Mouse (Mus musculus): ENCODE data around the gene Slc25a45.

Slc25a45 gene

DNA sequence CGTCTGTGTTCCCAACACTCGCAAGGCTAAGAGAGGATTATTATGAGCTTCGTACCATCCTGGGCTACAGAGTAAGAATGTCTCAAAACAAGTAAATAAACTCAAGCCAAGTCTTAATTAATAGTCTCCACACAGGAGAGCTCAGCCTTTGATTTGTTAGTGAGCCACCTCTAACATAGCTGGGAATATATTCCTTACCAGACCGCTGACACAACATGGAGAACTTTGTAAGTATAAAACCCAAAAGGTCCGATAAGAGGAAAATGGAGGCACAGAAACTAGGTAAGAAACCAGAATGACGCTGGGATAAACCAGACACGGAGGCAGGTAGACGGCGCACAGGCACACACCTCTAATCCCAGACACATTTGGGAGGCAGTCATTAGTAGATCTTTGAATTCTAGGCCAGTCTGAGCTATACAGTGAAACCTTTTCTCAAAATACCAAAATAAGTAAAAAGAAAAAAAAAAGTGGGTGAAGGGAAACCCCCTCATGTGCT lies 36.7 kb upstream of the Slc25a45 start:
- DNase-seq: no peak

DNA sequence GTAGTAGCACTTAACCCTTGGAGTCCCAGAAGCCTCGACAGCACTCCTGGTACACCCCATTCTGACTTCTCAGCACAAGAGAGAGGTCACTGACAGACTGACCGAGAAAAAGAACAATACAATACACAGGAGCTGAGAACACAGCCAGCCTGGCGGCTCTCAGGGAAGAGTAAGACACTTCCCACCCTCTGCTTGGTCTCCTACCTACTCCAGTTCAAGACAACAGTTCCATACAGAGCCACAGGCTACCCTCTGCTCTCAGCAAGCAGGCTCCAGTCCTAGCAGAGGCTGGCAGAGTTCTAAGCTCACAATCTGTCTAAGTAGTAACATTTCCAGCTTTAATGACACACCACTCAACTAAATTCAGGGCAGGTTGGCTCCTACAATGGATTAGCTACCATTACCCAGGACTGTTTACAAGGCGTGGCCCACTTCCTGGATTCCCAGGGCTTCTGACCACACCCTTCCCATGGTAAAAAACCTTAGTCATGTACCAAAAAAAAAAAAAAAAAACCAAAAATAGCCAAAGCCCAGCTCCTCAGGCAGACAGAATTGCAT lies 36.1 kb upstream of the Slc25a45 start:
- DNase-seq: no peak

DNA sequence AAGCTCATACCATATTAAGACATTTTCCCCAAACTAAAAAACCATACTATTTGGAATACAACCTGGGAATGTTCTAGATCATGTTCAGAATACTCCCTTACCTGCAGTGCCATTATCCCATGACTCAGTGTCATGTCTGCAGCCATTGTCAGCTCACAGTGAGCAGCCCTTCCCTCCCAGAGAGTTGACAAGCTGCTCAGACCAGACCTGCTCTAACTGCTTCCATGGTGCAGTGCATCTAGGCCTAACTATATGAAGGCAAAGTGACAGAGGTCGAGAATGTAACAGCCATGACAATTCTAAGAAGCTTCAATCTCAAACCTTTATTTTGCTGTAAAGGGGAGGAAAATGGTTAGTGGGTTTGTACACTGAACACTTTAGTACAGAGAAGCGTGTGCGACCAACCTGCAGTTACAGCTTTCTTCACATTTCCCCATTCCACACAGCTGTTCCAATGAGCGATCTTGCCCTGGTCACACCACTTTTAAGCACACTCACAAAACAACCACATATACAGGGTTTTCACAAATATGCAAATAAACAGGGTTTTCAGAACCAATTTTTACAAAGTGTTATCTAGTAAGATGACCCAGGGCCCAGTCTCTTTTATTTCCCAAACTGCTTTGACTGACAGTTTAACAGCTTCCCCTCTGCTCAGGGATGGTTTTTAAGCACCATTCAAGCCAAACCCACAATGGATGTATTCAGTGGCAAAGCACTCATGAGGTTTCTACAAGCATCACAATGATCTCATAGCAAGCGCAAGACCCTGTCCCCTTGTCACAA lies 35.4 kb upstream of the Slc25a45 start:
- no peak for DNase-seq

DNA sequence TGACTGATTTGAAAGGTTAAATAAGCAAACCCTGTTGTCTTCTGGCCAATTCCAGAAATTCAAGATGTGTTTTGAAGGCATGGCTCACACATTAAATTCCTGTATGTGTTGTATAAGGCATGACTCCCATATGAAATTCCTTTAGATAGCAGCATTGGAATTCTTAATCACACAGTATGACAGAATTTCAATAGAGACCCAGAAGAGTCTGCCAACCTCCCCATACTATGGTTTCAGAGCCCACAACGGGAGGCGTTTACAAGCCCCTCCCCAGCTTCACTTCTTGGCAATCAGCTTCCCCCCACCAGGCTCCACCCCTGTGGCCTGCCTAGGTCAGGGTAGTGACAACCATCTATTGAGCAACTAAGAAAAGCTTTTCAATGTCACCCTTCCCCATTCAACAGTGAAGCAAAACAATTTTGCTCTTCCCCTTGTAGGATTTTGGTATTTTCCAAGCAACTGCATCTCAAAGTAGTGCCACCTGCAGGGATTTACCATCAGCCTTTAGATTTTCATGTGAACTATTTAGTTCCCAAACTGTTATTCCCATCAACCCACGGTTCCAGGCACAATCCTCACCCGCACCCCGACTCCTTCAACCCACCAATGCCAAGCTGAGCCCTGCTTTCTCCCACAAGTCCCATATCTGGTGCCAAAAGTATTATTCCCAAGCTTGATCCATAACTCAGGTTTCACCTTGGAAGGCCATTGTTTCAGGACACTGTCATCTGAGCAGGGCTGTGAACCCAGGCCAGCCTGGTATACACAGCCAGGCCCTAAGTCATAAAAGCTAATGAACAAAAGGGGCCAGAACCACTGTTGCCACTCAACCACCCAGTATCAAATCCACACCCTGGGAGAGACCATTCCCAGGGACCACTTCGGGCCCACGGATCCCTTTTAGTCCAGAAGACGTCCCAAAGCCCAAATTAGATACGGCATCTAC lies 34.5 kb upstream of the Slc25a45 start:
- DNase-seq: no peak

DNA sequence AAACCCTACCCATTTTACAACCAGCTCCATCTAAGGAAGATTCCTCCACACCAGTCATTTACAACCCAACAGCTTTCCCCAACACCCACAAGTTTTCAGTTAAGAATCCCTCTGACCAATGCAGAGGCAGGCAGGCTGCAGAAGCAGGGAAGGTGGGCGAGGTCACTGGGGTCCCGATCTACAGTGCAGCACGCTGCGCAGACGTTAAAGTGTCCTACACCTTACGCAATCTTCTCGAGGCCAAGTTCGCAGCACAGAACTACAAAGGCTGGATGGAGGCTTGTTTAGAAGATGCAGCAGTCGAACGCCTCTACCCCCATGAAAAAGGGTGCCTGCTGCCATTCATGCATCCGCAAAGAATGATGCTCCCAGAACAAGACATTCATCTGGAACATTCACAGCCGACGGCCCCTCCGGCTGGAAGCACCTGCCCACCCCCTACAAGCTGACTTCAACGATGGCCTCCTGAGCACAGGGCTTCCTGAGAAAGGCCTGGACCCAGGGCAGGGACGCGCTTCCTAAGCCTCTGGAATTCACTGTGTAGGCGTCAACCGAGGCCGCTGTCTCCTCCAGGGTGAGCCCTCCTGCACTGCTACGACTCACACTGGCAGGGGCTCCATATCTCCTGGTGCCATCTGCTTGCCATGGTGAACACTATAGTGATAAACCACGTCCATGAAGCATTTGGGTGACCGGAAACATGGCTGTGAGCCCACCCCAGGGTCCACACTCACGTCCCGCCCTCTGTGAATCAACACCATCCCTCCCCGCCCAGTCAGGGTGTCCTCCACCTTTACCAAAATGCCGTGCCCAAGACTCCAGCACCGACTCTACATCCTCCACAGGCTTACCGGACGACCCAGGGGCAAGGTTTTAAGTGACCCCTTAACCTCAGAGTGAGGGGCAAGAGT lies 33.6 kb upstream of the Slc25a45 start:
- DNase-seq: peak; percentile 63

DNA sequence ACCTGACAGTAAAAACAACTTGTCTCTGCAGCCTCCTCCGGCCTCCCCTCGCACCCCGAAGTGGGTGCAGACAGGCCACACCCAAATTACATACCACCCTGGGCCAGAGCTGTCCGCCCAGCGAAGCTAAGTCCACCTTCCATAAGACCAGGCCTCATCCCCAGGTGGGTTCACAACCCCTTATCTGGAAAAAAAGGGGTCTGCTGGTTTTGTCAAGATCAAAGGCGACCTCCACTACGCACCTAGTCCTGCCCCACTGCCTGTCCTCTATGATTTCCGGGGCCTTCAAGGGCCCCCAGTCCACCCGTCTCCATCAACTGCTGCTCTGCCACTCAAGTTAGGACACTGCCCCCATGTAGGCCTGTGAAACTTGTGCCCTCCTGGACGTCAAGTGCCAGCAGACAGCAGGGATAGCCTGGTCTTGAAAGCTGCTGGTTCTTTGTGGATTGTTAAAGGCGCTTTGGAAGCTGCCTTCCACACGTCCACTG lies 32.7 kb upstream of the Slc25a45 start:
- DNase-seq: no peak

DNA sequence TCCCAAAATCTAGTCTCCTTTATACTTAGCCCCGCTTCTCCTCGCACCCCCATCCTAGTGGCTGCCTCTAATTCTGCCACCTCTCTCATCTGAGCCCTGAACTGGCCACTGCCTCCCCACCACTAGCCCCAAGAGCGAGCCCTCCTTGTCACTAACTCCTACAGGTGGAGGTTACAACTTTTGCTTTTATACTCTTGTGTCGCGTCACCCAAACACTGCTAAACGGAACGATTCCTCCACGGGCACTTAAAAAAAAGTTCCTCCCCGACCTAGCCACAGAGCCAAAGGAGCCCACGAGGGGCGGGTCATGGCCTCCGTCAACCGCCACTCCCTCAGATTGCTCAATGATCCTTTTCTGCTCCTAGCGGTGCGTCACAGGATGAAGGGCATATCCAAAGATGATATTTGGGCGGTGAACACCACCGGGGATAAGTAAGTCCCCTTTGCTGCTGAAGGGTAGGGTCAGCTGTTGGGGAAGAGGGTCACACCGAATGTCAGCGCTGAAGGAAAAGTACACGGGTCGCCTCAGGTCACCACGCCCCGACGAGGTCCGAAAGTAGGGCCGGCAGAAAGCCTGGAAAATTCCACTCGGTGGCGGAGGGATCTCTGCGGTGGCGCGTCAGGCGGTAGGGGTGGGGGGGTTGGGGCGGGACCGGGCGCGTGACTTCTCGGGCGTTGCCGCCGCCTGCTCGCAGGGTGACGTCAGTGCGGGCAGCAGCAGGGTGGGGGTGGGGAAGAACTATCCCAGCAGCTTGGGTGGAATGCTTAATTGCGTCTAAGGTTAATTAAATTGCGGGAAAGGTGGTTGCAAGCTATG lies 32.1 kb upstream of the Slc25a45 start:
- peak; percentile 92 for DNase-seq

DNA sequence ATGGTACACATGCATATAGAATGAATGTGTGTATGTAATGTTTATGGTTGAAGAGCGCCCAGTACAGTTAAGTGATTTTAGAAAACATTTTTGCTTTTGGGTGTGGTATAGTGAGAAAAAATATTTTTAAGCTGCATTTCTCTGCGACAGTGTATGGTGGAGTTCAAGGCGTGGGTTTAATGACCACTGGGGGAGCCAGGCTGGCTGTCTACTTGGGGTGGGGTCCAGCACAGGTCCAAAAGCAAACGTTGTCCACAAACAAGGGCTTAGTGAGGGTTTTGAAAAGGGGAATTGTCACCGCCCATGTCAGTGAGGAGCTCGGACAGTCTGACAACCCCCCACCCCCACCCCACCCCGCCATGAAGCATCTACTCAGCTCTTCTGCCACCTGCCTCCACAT lies 31.5 kb upstream of the Slc25a45 start:
- DNase-seq: peak; percentile 76

DNA sequence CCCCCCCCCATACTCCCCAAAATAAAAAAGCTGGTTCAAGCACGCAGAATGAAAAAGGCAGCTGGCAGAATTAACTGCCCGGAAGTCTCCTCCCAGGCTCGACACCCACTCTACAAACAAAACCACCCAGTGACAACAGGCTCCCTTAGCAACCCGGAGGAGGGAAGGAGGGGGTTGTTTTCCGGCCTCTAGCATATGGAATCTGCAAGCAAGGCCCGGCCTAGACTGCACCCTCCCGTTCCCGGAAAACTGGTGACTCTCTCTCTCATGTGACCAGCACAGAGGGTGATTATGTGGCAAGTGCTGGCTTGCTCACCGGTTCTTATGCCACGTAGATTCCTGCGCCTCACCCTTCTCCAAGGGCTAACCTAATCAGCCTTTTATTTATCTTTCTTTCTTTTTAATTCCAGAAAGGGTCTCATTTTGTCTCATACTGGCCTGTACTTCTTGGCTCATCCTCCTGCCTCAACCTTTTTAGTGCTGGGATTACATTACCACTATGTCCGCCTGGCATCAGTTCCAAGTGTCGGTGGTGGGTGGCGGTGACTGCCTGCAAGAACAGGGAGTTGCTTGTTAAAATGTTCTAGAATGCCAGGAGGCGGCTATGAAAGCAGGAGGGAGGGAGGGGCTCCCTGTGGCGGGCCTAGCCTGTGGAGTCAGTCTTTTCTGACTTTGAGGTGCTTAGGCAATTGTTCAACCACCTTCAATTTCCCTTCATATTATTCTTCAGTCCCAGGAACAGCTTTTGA lies 30.9 kb upstream of the Slc25a45 start:
- peak; percentile 95 for DNase-seq

DNA sequence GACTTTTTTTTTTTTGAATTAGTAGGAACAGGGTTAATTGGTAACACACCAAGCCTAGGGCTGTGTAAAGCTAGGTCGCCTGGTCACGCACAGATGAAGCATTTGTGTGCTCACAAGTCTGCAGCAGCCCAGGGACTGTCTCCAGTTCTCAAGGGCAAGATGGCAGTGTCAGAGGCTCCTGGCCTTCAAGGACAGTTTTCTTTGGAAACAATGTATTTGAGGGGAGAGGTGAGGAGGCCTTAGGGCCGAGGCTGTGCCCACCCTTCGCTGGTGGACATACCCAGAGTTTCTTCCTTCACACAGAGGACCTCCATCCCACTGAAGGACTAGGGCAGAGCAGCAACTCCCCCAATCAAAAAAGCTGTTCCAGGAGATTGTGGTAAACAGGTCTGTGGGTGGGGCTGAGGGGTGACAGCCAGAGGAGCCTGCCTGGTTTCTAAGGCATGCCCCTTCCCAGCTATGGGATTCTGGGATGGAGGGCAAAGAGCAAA lies 30.3 kb upstream of the Slc25a45 start:
- peak; percentile 66 for DNase-seq

DNA sequence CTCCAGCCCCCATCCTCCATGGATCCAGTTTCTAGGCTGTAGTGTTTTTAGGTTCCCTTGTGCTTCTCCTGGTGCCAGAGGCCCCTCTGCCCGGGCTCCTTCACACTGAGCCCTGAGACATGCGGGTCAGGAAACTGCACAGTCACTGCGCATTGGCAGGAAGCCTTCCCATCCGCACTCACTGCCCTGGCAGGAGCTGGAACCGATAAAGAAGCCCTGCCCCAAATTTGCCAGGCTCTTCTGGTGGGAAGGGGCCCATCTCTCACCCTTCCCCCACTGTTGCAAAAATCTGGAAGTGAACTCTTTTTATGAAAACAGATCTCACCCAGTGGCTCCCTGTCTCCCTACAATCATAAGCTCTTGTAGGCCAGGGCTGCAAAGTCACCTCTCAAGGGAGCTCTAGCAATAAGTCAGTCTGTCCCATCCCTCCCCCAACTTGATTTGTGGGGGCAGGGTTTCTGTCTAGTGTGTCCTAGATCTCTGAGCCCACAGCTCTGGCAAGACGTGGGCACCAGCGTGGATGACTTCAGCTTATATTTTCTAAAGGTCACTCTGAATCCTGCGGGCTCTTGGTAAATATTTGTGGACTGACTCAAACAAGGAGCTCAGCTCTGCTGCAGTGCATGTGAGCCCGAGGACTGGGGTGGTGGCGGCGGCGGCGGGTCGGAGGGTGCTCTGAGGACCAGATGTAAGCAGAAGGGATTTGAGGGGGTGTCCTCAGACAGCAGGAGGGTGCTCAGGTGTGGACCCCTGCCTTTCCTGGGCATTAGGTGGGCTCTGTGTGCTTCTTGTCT lies 29.4 kb upstream of the Slc25a45 start:
- DNase-seq: peak; percentile 82

DNA sequence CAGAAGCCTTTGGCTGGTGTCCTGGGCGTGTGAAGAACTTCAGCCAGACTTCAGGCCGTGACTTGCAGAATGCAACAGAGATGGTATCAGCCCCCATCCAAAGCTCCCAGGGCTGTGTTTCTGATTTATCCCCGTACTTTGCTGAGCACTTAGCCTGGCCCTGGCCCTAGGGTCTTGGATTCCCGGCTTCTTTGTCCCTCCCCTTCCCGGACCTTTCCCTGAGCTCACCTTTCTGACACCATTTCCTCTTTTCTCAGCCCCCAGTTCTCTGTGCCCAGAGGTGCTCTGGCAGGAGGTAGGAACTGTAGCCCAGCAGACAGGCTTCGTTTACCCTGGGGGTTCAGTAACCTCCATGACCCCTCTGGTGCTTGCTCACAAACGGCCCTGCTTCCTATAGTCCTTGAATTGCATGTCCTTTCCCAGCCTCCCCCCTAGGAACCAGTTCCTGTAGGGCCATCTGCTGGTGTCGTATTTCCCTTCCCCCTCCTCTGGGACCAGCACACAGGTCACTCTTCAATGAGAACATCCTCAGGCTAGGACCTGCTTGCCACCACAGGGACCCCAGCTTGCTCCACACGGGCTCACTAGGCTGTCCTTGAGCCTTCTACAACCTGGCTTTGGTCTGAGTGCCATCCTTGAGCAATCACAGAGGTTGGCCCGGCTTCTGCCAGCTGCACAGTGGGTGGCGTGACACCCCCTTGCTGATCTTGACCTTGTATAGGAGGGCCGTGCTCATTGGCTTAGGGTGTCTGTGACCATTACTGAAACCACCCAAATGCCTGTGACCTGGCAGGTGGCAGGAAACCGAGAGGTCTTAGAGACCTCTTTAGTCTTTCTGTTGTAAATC lies 28.6 kb upstream of the Slc25a45 start:
- peak; percentile 82 for DNase-seq

DNA sequence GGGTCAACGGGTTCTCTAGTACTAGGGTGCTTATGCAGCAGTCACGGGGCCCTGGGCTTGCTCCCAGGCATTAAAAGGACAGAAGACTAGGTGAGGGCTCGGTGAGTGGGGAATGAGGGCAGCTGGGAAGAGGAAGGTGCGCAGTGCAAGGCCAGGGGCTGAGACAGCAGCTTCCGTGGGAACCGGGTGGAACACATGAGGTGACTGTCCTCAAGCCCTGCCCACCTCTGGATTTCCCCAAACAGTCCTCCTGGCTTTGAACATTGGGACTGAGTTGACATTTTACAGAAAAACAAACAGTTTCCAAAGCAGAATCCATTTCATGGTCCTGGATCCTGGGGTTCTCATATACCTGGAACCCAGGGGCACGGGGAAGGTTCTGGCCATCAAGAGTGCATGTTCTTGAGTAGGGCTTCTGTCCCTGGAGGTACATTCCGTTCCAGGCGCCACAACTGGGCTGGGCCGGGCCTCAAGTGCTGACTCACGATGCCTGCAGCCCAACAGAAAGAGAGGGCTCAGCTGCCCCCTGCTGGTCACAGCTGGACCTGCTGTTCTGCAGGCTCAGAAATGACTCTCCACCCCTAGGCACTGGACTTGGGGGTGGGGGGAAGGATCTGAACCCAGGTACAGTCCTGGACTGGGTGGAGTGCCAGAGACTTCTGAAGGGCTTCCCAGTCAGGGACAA lies 27.6 kb upstream of the Slc25a45 start:
- peak; percentile 92 for DNase-seq

DNA sequence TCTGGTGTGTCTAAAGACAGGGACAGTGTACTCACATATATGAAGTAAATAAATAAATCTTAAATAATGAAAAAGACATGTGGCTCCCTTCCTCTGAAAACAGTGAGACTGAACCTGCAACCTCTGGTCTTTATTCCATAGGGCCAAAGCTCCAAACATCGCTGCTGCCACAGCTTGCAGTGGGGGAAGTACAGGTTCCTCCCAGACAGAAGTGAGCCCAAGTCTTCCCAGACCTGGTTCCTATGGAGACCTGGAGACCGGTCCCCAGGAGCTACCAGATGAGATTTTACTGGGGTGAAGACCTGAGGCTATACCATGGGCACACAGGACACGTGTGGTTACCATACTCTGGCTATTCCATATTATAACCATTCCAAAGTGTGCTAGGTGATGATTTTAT lies 26.7 kb upstream of the Slc25a45 start:
- DNase-seq: no peak

DNA sequence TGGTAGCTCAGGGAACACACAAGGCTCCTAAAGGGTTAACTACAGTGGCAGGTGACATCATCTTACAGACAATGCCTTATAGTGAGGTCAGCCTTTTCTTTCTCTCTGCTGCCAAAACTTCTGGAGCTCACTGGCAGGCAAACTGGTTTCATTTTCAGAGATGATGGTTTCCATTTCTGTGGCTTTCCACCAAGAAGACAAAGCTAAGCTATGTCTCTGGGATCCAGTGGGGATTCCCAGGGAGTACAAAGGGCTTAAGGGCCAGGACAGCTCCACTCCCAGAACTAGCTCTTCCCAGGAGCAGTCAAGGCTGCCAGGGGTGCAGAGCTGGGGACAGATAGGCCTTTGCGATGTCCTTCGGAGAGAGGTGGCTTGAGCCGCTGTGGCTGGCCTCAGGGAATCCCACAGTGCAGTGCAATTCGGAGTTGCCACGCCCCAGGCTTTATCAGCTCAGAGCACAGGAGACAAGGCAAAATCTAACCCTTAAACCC lies 26.1 kb upstream of the Slc25a45 start:
- DNase-seq: no peak

DNA sequence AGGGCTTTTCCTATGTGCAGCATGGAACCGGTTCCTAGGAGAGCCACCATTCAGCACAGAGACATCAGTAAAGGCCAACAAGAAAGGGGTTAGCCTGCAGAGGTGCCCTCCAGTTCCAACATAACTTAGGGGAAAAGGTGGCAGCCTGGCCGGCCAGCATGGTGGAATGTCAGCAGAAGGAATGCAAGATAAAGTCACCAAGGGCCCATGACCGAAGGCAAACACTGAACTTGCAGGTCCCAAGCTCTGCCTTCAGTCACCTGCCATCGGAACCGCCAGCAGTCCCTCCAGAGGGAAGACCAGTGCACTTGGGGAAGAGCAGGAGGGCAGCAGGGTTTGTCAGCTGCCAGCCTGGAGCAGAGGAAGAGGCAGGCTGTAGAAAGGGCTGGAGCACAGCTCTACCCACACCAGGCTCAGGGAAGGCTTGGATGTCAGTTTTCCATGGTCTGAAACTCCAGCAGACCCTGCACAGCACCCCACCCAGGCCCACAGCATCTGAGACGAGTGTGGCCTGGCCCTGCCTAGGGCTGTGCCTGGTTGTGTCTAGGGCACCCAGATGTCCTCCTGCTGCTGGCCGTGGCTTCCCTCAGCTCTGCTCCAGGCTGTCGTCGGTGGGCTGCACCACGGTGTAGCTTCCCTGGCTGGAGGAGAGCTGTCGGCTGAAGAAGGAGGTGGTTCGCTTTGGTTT lies 25.4 kb upstream of the Slc25a45 start:
- no peak for DNase-seq

DNA sequence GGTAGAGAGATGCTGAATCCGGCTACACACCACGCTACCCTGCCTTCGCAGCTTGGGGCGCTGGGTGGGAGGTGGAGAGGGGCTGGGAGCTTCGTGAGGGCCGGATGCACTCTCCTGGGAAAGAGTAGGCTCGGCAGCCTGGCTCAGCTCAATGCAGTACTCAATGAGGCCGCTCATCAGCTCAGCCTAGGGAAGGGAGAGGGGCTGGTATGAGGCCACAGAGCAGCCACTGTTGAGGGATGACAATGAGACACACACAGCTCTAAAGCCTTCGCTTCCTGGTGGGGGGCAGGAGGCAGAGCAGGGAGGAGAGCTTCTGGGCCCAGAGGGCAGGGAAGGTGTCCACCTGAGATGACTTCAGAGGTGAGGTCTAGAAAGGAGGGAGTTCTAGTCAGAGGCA lies 21.0 kb upstream of the Slc25a45 start:
- no peak for DNase-seq

Measured in cerebellum, adult 11-12 months (tissue).